Mouse (Mus musculus) small intestine, adult 2 months (tissue): ENCODE data around the gene Ccdc88c.

Experiments
- CTCF ChIP-seq: fragments of 200-500 bp; IDR thresholded peaks from 2 replicates; pipeline ENCODE4 v1.5.1; 2012; ENCODE audit warnings: low read depth, mild to moderate bottlenecking, control low read depth, inconsistent platforms, low read length, moderate library complexity, mixed read lengths; ENCODE audit not compliant: insufficient replicate concordance, insufficient read length; ENCODE audit errors: extremely low read depth
- POLR2A ChIP-seq: fragments of 200-500 bp; IDR thresholded peaks from 2 replicates; pipeline ENCODE4 v1.6.1; 2012; ENCODE audit warnings: low read depth, mild to moderate bottlenecking, control low read depth, inconsistent platforms, low read length, moderate library complexity

- TF ChIP-seq CTCF: no peak
- no peak for TF ChIP-seq POLR2A
Measured at GRCm38 (mm10) chr12:100865072-100865471, 163.8 kb downstream of the Ccdc88c start.
